Mouse (Mus musculus): ENCODE measurements around the gene Hmgcs2. TPM values are rescaled to one million over a fixed set of nuclear protein-coding genes. Genes with fewer than 3 reads are reported as not detected.
A peak's percentile ranks its signal among the peaks of the same experiment; 100 is the strongest.

Hmgcs2 gene
- total and polyA plus RNA-seq, 2 experiments: 765 to 1,077 TPM

- WGBS: 9% methylated on average over 12 of the region's 12 CpGs
- TF ChIP-seq POLR2A (IDR thresholded peaks at IDR 0.05; ENCODE audit: extremely low read depth, insufficient read depth, low read length) (0 out of 2 replicates have a peak, but pooled peaks have one; percentile 38), CTCF (IDR thresholded peaks at IDR 0.05; ENCODE audit: low read depth, low read length) (peak; percentile 95)
- Histone ChIP-seq H3K79me2 (ENCODE audit: control insufficient read depth, insufficient read depth, low read length) (peaks cover 37% of the 10 kb centered on the region), H3K27me3 (ENCODE audit: control insufficient read depth, insufficient read depth, low read length) (no peaks in the 10 kb centered on the region), H3K4me3 (ENCODE audit: insufficient read depth, low read depth, low read length) (peak overlapping the region; percentile 66), H3K27ac (replicated peaks; ENCODE audit: insufficient read depth, low read depth, low read length) (peak overlapping the region; percentile 82), H3K36me3 (ENCODE audit: control insufficient read depth, insufficient read depth, low read length) (peaks cover 37% of the 10 kb centered on the region), H3K9ac (ENCODE audit: low read depth, low read length) (peak overlapping the region; percentile 82), H3K4me1 (ENCODE audit: control insufficient read depth, insufficient read depth, low read length) (peaks cover 11% of the 10 kb centered on the region)
- DNase-seq (ENCODE audit: extremely low read depth, low read depth, low spot score): peak; percentile 63
Measured at GRCm38 (mm10) chr3:98280933-98281678, 871 bp downstream of the Hmgcs2 start.

- peak; percentile 61 for DNase-seq (ENCODE audit: extremely low read depth, low read depth, low spot score)
- peak overlapping the region; percentile 66 for H3K4me3 ChIP-seq (ENCODE audit: insufficient read depth, low read depth, low read length)
- H3K36me3 ChIP-seq (ENCODE audit: control insufficient read depth, insufficient read depth, low read length): peaks cover 41% of the 10 kb centered on the region
- peaks cover 11% of the 10 kb centered on the region for H3K4me1 ChIP-seq (ENCODE audit: control insufficient read depth, insufficient read depth, low read length)
- no peak for TF ChIP-seq CTCF (IDR thresholded peaks at IDR 0.05; ENCODE audit: low read depth, low read length)
- TF ChIP-seq POLR2A (IDR thresholded peaks at IDR 0.05; ENCODE audit: extremely low read depth, insufficient read depth, low read length): peak; percentile 52; the same call in 1 of the 2 replicates
- peak overlapping the region; percentile 82 for H3K27ac ChIP-seq (replicated peaks; ENCODE audit: insufficient read depth, low read depth, low read length)
- H3K27me3 ChIP-seq (ENCODE audit: control insufficient read depth, insufficient read depth, low read length): no peaks in the 10 kb centered on the region
- peaks cover 37% of the 10 kb centered on the region for H3K79me2 ChIP-seq (ENCODE audit: control insufficient read depth, insufficient read depth, low read length)
- peak overlapping the region; percentile 82 for H3K9ac ChIP-seq (ENCODE audit: low read depth, low read length)
- 27% methylated on average over 8 of the region's 8 CpGs for WGBS
Measured at GRCm38 (mm10) chr3:98282422-98282821, 2.2 kb downstream of the Hmgcs2 start.

GRCm38 (mm10) chr3:98283205-98283604 is 3.0 kb downstream of the Hmgcs2 start:
- 21% methylated on average over 5 of the region's 5 CpGs for WGBS
- H3K36me3 ChIP-seq (ENCODE audit: control insufficient read depth, insufficient read depth, low read length): peaks cover 48% of the 10 kb centered on the region
- H3K4me3 ChIP-seq (ENCODE audit: insufficient read depth, low read depth, low read length): peak overlapping the region; percentile 66
- no peaks in the 10 kb centered on the region for H3K27me3 ChIP-seq (ENCODE audit: control insufficient read depth, insufficient read depth, low read length)
- peak overlapping the region; percentile 82 for H3K27ac ChIP-seq (replicated peaks; ENCODE audit: insufficient read depth, low read depth, low read length)
- peak; percentile 86 for DNase-seq (ENCODE audit: extremely low read depth, low read depth, low spot score)
- TF ChIP-seq POLR2A (IDR thresholded peaks at IDR 0.05; ENCODE audit: extremely low read depth, insufficient read depth, low read length) (no peak), CTCF (IDR thresholded peaks at IDR 0.05; ENCODE audit: low read depth, low read length) (no peak)
- peaks cover 11% of the 10 kb centered on the region for H3K4me1 ChIP-seq (ENCODE audit: control insufficient read depth, insufficient read depth, low read length)
- peak overlapping the region; percentile 82 for H3K9ac ChIP-seq (ENCODE audit: low read depth, low read length)
- H3K79me2 ChIP-seq (ENCODE audit: control insufficient read depth, insufficient read depth, low read length): peaks cover 38% of the 10 kb centered on the region

GRCm38 (mm10) chr3:98291044-98291443 is 10.8 kb downstream of the Hmgcs2 start:
- WGBS: 35% methylated on average over 9 of the region's 9 CpGs
- H3K4me1 ChIP-seq (ENCODE audit: control insufficient read depth, insufficient read depth, low read length): peaks cover 17% of the 10 kb centered on the region
- DNase-seq (ENCODE audit: extremely low read depth, low read depth, low spot score): peak; percentile 68
- 0 out of 2 replicates have a peak overlapping the region, but pooled peaks have one; percentile 1 for H3K27ac ChIP-seq (replicated peaks; ENCODE audit: insufficient read depth, low read depth, low read length)
- H3K36me3 ChIP-seq (ENCODE audit: control insufficient read depth, insufficient read depth, low read length): peaks cover 82% of the 10 kb centered on the region
- H3K4me3 ChIP-seq (ENCODE audit: insufficient read depth, low read depth, low read length): no peak overlapping the region
- TF ChIP-seq CTCF (IDR thresholded peaks at IDR 0.05; ENCODE audit: low read depth, low read length): no peak
- no peak for TF ChIP-seq POLR2A (IDR thresholded peaks at IDR 0.05; ENCODE audit: extremely low read depth, insufficient read depth, low read length)
- peaks cover 7% of the 10 kb centered on the region for H3K79me2 ChIP-seq (ENCODE audit: control insufficient read depth, insufficient read depth, low read length)
- H3K9ac ChIP-seq (ENCODE audit: low read depth, low read length): peak overlapping the region; percentile 21; the same call in 1 of the 2 replicates
- H3K27me3 ChIP-seq (ENCODE audit: control insufficient read depth, insufficient read depth, low read length): no peaks in the 10 kb centered on the region

GRCm38 (mm10) chr3:98295965-98296364 is 15.7 kb downstream of the Hmgcs2 start:
- Histone ChIP-seq H3K4me1 (ENCODE audit: control insufficient read depth, insufficient read depth, low read length) (peaks cover 8% of the 10 kb centered on the region), H3K27ac (replicated peaks; ENCODE audit: insufficient read depth, low read depth, low read length) (no peak overlapping the region), H3K36me3 (ENCODE audit: control insufficient read depth, insufficient read depth, low read length) (peaks cover 94% of the 10 kb centered on the region), H3K4me3 (ENCODE audit: insufficient read depth, low read depth, low read length) (no peak overlapping the region), H3K9ac (ENCODE audit: low read depth, low read length) (0 out of 2 replicates have a peak overlapping the region, but pooled peaks have one; percentile 3), H3K27me3 (ENCODE audit: control insufficient read depth, insufficient read depth, low read length) (no peaks in the 10 kb centered on the region), H3K79me2 (ENCODE audit: control insufficient read depth, insufficient read depth, low read length) (peaks cover 3% of the 10 kb centered on the region; the same call in 1 of the 2 replicates)
- 76% methylated on average over 10 of the region's 10 CpGs for whole genome bisulfite sequencing
- peak; percentile 50 for DNase-seq (ENCODE audit: extremely low read depth, low read depth, low spot score)
- peak; percentile 20; the same call in 1 of the 2 replicates for TF ChIP-seq CTCF (IDR thresholded peaks at IDR 0.05; ENCODE audit: low read depth, low read length)
- TF ChIP-seq POLR2A (IDR thresholded peaks at IDR 0.05; ENCODE audit: extremely low read depth, insufficient read depth, low read length): no peak

Measured in liver, adult 2 months (tissue).